ENCODE assay signal across 16 mouse cellular contexts in genomic region chr13:24508917-24509316, GRCm38 (mm10).
"Had no signal": no experiment of that assay in that cellular context is flagged by ENCODE, and none has a peak within 500 bp of the region (broad histone marks: within the 10 kb centered on the region; RNA-seq: fewer than 3 reads in every experiment).

No protein-coding gene starts in this region.

- H3K27ac ChIP-seq: left cerebral cortex, adult 2 months; limb, embryonic 10.5 days; lung, embryonic 15.5 days; midbrain, embryonic 13.5 days; neural tube, embryonic 13.5 days; stomach, postnatal 0 days had no signal

- DNase-seq: kidney, adult 18-20 months; kidney, postnatal 10 days; kidney, postnatal 4 days; lung, postnatal 36 days; retina, postnatal 1 day; right cerebral cortex, postnatal 4 days; spleen, adult 18-20 months; thymus, adult 18-20 months; thymus, postnatal 14 days had no signal

- H3K4me2 ChIP-seq: liver, embryonic 11.5 days; lung, embryonic 15.5 days; midbrain, embryonic 13.5 days; neural tube, embryonic 13.5 days had no signal

- H3K36me3 ChIP-seq: limb, embryonic 10.5 days; lung, embryonic 15.5 days; midbrain, embryonic 13.5 days; neural tube, embryonic 13.5 days had no signal

- ATAC-seq: midbrain, embryonic 13.5 days had no signal

- H3K27me3 ChIP-seq: lung, embryonic 15.5 days; midbrain, embryonic 13.5 days; neural tube, embryonic 13.5 days had no signal

- H3K4me1 ChIP-seq: limb, embryonic 10.5 days; lung, embryonic 15.5 days; midbrain, embryonic 13.5 days; neural tube, embryonic 13.5 days had no signal

- H3K9ac ChIP-seq: lung, embryonic 15.5 days; midbrain, embryonic 13.5 days; neural tube, embryonic 13.5 days had no signal

- H3K9me3 ChIP-seq: limb, embryonic 10.5 days; lung, embryonic 15.5 days; midbrain, embryonic 13.5 days; neural tube, embryonic 13.5 days had no signal

- H3K4me3 ChIP-seq: left cerebral cortex, adult 2 months; limb, embryonic 10.5 days; lung, embryonic 15.5 days; midbrain, embryonic 13.5 days; neural tube, embryonic 13.5 days had no signal
